In genomic region chr12:13269570-13270390, GRCm38 (mm10) we compare ENCODE assay signal across 8 mouse cellular contexts. TPM values are rescaled to one million over a fixed set of nuclear protein-coding genes. Genes with fewer than 3 reads are reported as not detected.
DNase-seq lines count a peak whose midpoint lies in the region; ATAC-seq and TF ChIP-seq lines count a peak whose summit lies in the region.

No protein-coding gene starts in this region.

- no peaks in the 10 kb centered on the region for H3K9me3 ChIP-seq in heart, embryonic 10.5 days
- H3K9me3 ChIP-seq in forebrain, postnatal 0 days (ENCODE audit: low read length) = no peaks in the 10 kb centered on the region
- H3K9me3 ChIP-seq in liver, embryonic 15.5 days (replicated peaks) = no peaks in the 10 kb centered on the region

- H3K36me3 ChIP-seq in heart, embryonic 10.5 days = peaks cover 5% of the 10 kb centered on the region; the same call in 1 of the 2 replicates
- H3K36me3 ChIP-seq in forebrain, postnatal 0 days (ENCODE audit: insufficient read depth) = peaks cover 9% of the 10 kb centered on the region; the same call in 1 of the 2 replicates
- 0 out of 2 replicates have a peak, but pooled peaks cover 7% of the 10 kb centered on the region for H3K36me3 ChIP-seq in liver, embryonic 15.5 days (replicated peaks)

- H3K4me2 ChIP-seq in forebrain, postnatal 0 days (ENCODE audit: low read depth) = peak overlapping the region; percentile 64
- H3K4me2 ChIP-seq in liver, embryonic 15.5 days = peak overlapping the region; percentile 70

- H3K4me1 ChIP-seq in heart, embryonic 10.5 days = peaks cover 9% of the 10 kb centered on the region
- peaks cover 3% of the 10 kb centered on the region; the same call in 1 of the 2 replicates for H3K4me1 ChIP-seq in forebrain, postnatal 0 days (ENCODE audit: insufficient read depth)
- H3K4me1 ChIP-seq in liver, embryonic 15.5 days (replicated peaks) = peaks cover 18% of the 10 kb centered on the region

- H3K9ac ChIP-seq in forebrain, postnatal 0 days = peak overlapping the region; percentile 80
- peak overlapping the region; percentile 80 for H3K9ac ChIP-seq in liver, embryonic 15.5 days

- DNase-seq in heart, embryonic 10.5 days (ENCODE audit: low spot score) = no peak
- DNase-seq in heart, adult 8-10 months (ENCODE audit: low spot score) = no peak
- peak; percentile 14 for DNase-seq in MEL-GATA-1-ER (ENCODE audit: extremely low read depth, low read depth)
- DNase-seq in forebrain, postnatal 0 days = peak; percentile 39
- DNase-seq in T-cell, adult 2 months (ENCODE audit: low spot score) = no peak
- DNase-seq in frontal cortex, postnatal 36 days (ENCODE audit: low spot score in 2 of 2) = no peak
- DNase-seq in left cerebral cortex, adult 18-20 months (ENCODE audit: low spot score in 2 of 2) = no peak

- H3K4me3 ChIP-seq in heart, embryonic 10.5 days = peak overlapping the region; percentile 87
- H3K4me3 ChIP-seq in forebrain, postnatal 0 days (ENCODE audit: low read depth, low read length) = peak overlapping the region; percentile 89
- peak overlapping the region; percentile 95 for H3K4me3 ChIP-seq in liver, embryonic 15.5 days (replicated peaks)

- peak; percentile 32 for ATAC-seq in forebrain, postnatal 0 days
- peak; percentile 27; the same call in 1 of the 2 replicates for ATAC-seq in liver, embryonic 15.5 days (ENCODE audit: insufficient read depth)

- WGBS in heart, embryonic 10.5 days = 47% methylated on average over 16 of the region's 16 CpGs
- 48% methylated on average over 16 of the region's 16 CpGs for WGBS in forebrain, postnatal 0 days
- 37% methylated on average over 16 of the region's 16 CpGs for WGBS in liver, embryonic 15.5 days (ENCODE audit: insufficient replicate concordance)

- peak overlapping the region; percentile 91 for H3K27ac ChIP-seq in heart, embryonic 10.5 days
- no peak overlapping the region for H3K27ac ChIP-seq in forebrain, postnatal 0 days (ENCODE audit: low read depth, low read length)
- H3K27ac ChIP-seq in liver, embryonic 15.5 days (replicated peaks) = no peak overlapping the region

- TF ChIP-seq CTCF in forebrain, postnatal 0 days (IDR thresholded peaks at IDR 0.05; ENCODE audit: low read depth) = no peak

- no peaks in the 10 kb centered on the region for H3K27me3 ChIP-seq in heart, embryonic 10.5 days (ENCODE audit: insufficient read depth, poor library complexity, severe bottlenecking)
- no peaks in the 10 kb centered on the region for H3K27me3 ChIP-seq in forebrain, postnatal 0 days (ENCODE audit: insufficient read depth, low read length)
- no peaks in the 10 kb centered on the region; the same call in 1 of the 2 replicates for H3K27me3 ChIP-seq in liver, embryonic 15.5 days

RNA-seq across cellular contexts. Expression of gene Nbas, which starts 0.8 kb away (rescaled TPM):
- polyA plus RNA-seq in heart, embryonic 10.5 days (2016; fragmentation: Nextera tagmentation; extraction: Ambion mirVana) = 10.2 and 11.0 TPM in 2 replicates
- 10 to 100 TPM; 29.7 to 34.6 (median 32.7) TPM for total RNA-seq in heart, adult 8-10 months (2022)
- total RNA-seq in forebrain, postnatal 0 days (2014; rRNA removed) = 26.7 and 32.2 TPM in 2 replicates
- 6.3 and 9.8 TPM in 2 replicates for polyA plus RNA-seq in forebrain, postnatal 0 days (2015; fragmentation: Nextera tagmentation; extraction: Ambion mirVana)
- 4.5 and 5.1 TPM in 2 replicates for polyA plus RNA-seq in liver, embryonic 15.5 days (2015; fragmentation: Nextera tagmentation; extraction: Ambion mirVana)
- total RNA-seq in left cerebral cortex, adult 18-20 months (2021) = 10 to 100 TPM; 33.7 to 34.7 TPM

RNA-seq across cellular contexts. Expression of gene Ddx1, which starts 20.8 kb away (rescaled TPM):
- 138 and 165 TPM in 2 replicates for polyA plus RNA-seq in heart, embryonic 10.5 days (2016; fragmentation: Nextera tagmentation; extraction: Ambion mirVana)
- total RNA-seq in heart, adult 8-10 months (2022) = 10 to 100 TPM; 70.8 to 87.7 (median 81.1) TPM
- total RNA-seq in forebrain, postnatal 0 days (2014; rRNA removed) = 61.6 and 81.1 TPM in 2 replicates
- polyA plus RNA-seq in forebrain, postnatal 0 days (2015; fragmentation: Nextera tagmentation; extraction: Ambion mirVana) = 119 and 137 TPM in 2 replicates
- polyA plus RNA-seq in liver, embryonic 15.5 days (2015; fragmentation: Nextera tagmentation; extraction: Ambion mirVana) = 52.4 and 54.0 TPM in 2 replicates
- 100 to 1,000 TPM; 134 to 143 TPM for total RNA-seq in left cerebral cortex, adult 18-20 months (2021)

Comparison
In these comparisons a context has a peak if more than half of its experiments do, and no peak if none do; other contexts are left out.
1. DNase-seq: peak in MEL-GATA-1-ER (single experiment) and forebrain, postnatal 0 days (single experiment); none in heart, embryonic 10.5 days (single experiment), heart, adult 8-10 months (single experiment), T-cell, adult 2 months (single experiment), frontal cortex, postnatal 36 days (0 of 2) and left cerebral cortex, adult 18-20 months (0 of 2).
2. Peak in every context shown above with its lines, with median percentiles within 50 percentile points of each other: H3K4me3 ChIP-seq.